Mouse (Mus musculus) heart, postnatal 0 days (tissue): ENCODE measurements around the gene Hnrnpa1.

Source experiments
- CTCF ChIP-seq: IDR thresholded peaks from 2 replicates; pipeline ENCODE4 v1.5.1; 2016; ENCODE audit warnings: antibody characterized with exemption, control low read depth, low read depth
- EP300 ChIP-seq: IDR thresholded peaks from 2 replicates; pipeline ENCODE4 v1.6.1; 2016; ENCODE audit warnings: antibody characterized with exemption, low read depth

DNA sequence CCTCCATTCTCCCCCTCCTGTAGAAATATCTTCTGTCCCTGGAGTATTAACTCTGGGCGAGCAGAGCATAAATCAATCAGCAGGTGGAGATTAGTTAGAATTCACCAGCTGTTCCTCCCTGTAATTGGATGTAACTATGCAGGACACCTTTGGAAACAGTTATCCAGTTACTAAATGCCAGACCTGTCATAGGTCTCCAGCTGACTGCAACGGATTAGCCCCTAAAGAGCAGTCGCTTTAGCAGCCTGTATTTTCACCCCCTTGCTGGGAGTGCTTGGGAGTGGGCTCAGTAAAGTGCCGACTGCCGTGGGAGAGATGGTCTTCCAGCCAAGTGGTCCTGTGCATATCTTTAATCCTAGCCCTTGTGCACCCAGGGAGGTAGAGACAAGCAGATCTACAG lies 49.4 kb downstream of the Hnrnpa1 start:
- no peak for TF ChIP-seq CTCF
- TF ChIP-seq EP300 = no peak
